In the genomic region with DNA sequence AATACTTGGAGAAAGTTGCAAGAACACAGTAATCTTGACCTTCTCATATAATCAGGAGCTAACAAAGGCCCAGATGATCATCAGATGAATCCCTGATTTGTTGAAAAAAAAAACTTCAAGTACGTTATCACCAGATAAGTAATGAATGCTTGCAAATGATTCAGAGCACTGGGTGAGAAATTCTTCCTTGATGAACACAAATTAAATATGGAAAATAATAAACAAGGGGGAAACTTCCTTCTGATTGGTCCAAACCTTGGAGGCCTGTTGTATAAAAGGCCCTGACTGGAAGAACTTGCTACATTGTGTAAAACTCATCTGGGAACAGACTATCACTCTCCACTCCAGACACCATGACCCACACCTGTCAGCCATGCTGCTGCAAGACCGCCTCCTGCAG, we compare ENCODE assay signal across 13 mouse cellular contexts.
DNase-seq lines count a peak whose midpoint lies in the region.
"Had no signal": no experiment of that assay in that cellular context is flagged by ENCODE, and none has a peak within 500 bp of the region (broad histone marks: within the 10 kb centered on the region; RNA-seq: fewer than 3 reads in every experiment).

Gene Krtap31-1, plus strand, starts transcription at position 301 of the 400 bp plus-strand sequence.

- DNase-seq in testis, postnatal 14 days (ENCODE audit: low spot score): peak; percentile 20
- no peak for DNase-seq in testis, postnatal 10 days (ENCODE audit: low spot score)
- DNase-seq: adrenal gland, adult 2 months; adrenal gland, adult 8-10 months; adrenal gland, postnatal 10 days; adrenal gland, postnatal 14 days; adrenal gland, postnatal 25 days; adrenal gland, postnatal 36 days; B cell, adult 2 months; cerebellum, adult 11 months; cerebellum, adult 11-12 months; cerebellum, adult 18-20 months; cerebellum, adult 2 months had no signal
